Mouse (Mus musculus) C2C12 (cell line): ENCODE results near the gene Osbpl8. TPM values are rescaled to one million over a fixed set of nuclear protein-coding genes. Genes with fewer than 3 reads are reported as not detected.

Experiments used
- H3K27me3 ChIP-seq: one replicate; pipeline ENCODE4 v1.6.1; 2011; ENCODE audit not compliant: control insufficient read depth, insufficient read depth, insufficient read length
- H3K36me3 ChIP-seq: one replicate; pipeline ENCODE4 v1.6.1; 2011; ENCODE audit not compliant: control insufficient read depth, insufficient read depth
- H3K4me3 ChIP-seq: one replicate; pipeline ENCODE4 v1.5.1; 2011; ENCODE audit warnings: mild to moderate bottlenecking, control low read depth; ENCODE audit not compliant: poor library complexity, insufficient read depth, severe bottlenecking
- H3K79me2 ChIP-seq: one replicate; pipeline ENCODE4 v1.6.1; 2011; ENCODE audit not compliant: control insufficient read depth, insufficient read depth
- H3K79me3 ChIP-seq: one replicate; pipeline ENCODE4 v1.6.1; 2011; ENCODE audit warnings: low read depth, control low read depth
- H3ac ChIP-seq: one replicate; pipeline ENCODE3; 2011; ENCODE audit warnings: low read depth; ENCODE audit not compliant: control insufficient read depth, insufficient read length
- CEBPB ChIP-seq: IDR thresholded peaks from one replicate; pipeline ENCODE4 v1.6.1; 2011; ENCODE audit warnings: low read depth, mild to moderate bottlenecking, control low read depth, moderate library complexity
- CTCF ChIP-seq: IDR thresholded peaks from one replicate; pipeline ENCODE4 v1.5.1; 2011; ENCODE audit not compliant: control insufficient read depth, insufficient read depth, insufficient read length
- FOSL1 ChIP-seq: IDR thresholded peaks from one replicate; pipeline ENCODE4 v1.8.0; 2011; ENCODE audit warnings: mild to moderate bottlenecking, low read length; ENCODE audit not compliant: poor library complexity, insufficient read depth, severe bottlenecking
- MAX ChIP-seq: IDR thresholded peaks from one replicate; pipeline ENCODE4 v1.6.1; 2011; ENCODE audit warnings: mild to moderate bottlenecking, control low read depth
- MYOD1 ChIP-seq: IDR thresholded peaks from one replicate; pipeline ENCODE4 v1.6.1; 2011; ENCODE audit warnings: low read depth; ENCODE audit not compliant: control insufficient read depth, insufficient read length
- MYOG ChIP-seq: IDR thresholded peaks from one replicate; pipeline ENCODE4 v1.6.1; 2011; ENCODE audit not compliant: control insufficient read depth, insufficient read length; ENCODE audit errors: extremely low read depth
- USF1 ChIP-seq: IDR thresholded peaks from one replicate; pipeline ENCODE4 v1.6.1; 2011; ENCODE audit warnings: low read depth, mild to moderate bottlenecking, control low read depth, moderate library complexity
- polyA plus RNA-seq: library from polyadenylated mRNA; unstranded; fragments of >200 nt; fragmentation: generic; extraction: Trizol; gene quantifications from one replicate; pipeline ENCODE4 v1.2.1, GENCODE M21; 2012; ENCODE audit warnings: missing spikeins

Osbpl8 gene
- polyA plus RNA-seq, 1 experiment: 2.8 TPM

DNA sequence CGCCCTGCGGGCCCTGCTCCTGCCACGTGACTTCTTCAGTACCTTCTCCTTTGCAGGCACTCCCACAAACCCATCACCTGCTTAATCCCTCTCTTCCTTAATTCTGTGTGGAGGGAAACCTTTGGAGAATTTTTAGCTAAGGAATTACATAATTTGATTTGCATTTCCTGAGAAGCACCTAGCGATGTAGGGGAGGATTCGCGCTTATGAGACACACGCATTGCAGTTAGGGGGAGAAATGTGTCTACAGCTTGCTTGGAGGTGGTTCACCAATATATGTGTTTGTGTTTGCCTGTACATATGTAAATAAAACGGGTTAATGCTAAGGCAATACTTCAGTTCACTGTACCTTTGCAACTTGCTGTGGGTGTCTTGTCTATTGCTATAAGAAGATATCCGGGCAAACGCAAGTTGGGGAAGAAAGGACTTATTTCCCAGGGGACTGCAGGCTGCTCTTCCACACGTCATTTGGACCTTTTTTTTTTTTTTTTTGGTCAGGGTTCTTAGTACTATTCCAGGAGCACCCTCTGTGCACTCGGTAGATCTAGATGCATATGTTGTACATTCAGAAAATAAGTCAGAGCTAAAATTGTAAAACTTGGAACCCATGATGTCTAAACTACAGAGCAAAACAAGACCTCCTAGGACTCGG is 144.4 kb downstream of the Osbpl8 start:
- no peaks in the 10 kb centered on the region for H3K27me3 ChIP-seq
- no peak overlapping the region for H3ac ChIP-seq
- no peak overlapping the region for H3K4me3 ChIP-seq
- H3K79me3 ChIP-seq: no peaks in the 10 kb centered on the region
- H3K36me3 ChIP-seq: no peaks in the 10 kb centered on the region
- TF ChIP-seq CEBPB: no peak
- TF ChIP-seq USF1: no peak
- TF ChIP-seq MAX: no peak
- TF ChIP-seq MYOG: no peak
- H3K79me2 ChIP-seq: no peaks in the 10 kb centered on the region

DNA sequence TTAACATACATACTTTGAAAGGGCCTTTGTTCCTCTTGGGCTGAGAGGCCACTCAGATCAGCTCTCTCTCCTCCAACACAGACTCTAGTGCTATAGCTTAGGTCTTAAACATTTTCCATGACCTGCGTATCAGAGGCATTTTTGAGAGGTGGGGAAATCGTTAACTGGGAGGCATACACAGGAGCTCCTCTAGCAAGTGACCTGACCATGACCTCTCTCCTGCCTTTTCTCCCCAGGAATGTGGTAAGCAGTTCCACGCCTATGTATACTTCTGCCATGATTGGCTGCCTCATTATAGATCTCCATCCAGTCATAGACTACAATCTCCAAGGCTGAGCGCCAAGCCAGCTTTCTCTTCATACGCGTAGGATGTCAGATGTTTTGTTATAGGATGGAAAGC is 148.7 kb downstream of the Osbpl8 start:
- Histone ChIP-seq H3K79me3 (no peaks in the 10 kb centered on the region), H3K79me2 (no peaks in the 10 kb centered on the region), H3K36me3 (no peaks in the 10 kb centered on the region), H3ac (no peak overlapping the region), H3K27me3 (no peaks in the 10 kb centered on the region), H3K4me3 (no peak overlapping the region)
- TF ChIP-seq MYOD1: no peak
- TF ChIP-seq MAX: no peak
- TF ChIP-seq CEBPB: no peak
- TF ChIP-seq FOSL1: no peak
- TF ChIP-seq CTCF: no peak
- no peak for TF ChIP-seq USF1
- no peak for TF ChIP-seq MYOG

DNA sequence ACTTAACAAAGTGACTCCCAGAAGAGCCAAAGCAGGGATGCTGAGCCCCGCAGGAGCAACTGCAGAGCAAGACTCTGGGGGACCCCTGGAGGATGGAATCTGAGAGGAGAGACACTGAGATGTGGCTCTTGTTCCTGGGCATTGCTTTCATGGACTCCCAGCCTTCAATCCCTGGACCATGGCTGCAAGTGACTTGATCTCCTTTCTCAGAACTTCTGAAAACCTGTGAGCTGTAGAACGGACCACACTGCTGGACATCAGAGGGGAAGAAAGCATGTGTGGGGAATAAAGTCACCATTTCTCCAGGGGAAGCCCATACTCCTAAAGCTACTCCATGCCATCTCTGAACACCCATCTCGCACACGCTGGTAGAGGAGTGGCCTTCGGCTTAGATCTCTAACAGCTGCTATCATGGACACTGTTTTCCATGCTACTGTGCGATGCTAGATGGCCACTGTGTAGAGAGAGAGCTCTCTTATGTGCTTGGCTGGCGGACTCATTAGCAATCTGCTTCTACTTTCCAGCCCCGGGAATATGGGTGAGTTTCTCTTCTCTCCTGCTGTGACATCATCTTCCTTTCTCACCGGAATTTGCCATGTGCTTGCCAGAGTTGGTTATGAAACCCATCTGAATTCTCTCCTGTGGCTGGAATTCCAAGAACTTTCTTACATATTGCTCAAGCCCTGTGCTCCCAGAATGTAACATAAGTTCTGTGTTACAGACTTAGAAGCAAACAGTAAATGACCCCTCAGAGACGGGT is 150.3 kb downstream of the Osbpl8 start:
- Histone ChIP-seq H3ac (no peak overlapping the region), H3K4me3 (no peak overlapping the region), H3K79me2 (no peaks in the 10 kb centered on the region), H3K36me3 (no peaks in the 10 kb centered on the region), H3K79me3 (no peaks in the 10 kb centered on the region), H3K27me3 (no peaks in the 10 kb centered on the region)
- no peak for TF ChIP-seq CEBPB
- TF ChIP-seq CTCF: no peak
- no peak for TF ChIP-seq FOSL1
- no peak for TF ChIP-seq MYOD1
- TF ChIP-seq MAX: no peak
- no peak for TF ChIP-seq MYOG
- TF ChIP-seq USF1: no peak

DNA sequence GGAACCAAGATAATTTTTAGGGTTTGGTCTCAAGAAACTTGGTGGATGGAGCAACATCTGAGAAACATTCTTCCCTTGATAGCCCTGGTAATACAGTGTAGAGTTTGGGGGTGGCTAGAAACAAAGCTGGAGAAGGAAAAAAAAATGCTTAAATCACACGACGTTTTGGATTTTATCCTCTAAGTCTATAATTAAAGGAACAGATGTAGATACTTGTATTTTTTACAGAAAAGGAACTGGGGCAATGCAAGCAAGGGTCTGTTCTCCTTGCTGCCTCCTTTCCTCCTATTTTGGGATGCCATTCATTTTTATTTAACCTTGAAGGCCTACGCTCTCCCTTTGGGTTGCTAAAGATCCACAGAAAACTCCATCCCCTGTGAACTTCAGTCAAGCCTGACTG is 151.4 kb downstream of the Osbpl8 start:
- Histone ChIP-seq H3ac (no peak overlapping the region), H3K27me3 (no peaks in the 10 kb centered on the region), H3K79me3 (no peaks in the 10 kb centered on the region), H3K36me3 (no peaks in the 10 kb centered on the region), H3K4me3 (no peak overlapping the region), H3K79me2 (no peaks in the 10 kb centered on the region)
- TF ChIP-seq USF1: no peak
- TF ChIP-seq MYOG: no peak
- no peak for TF ChIP-seq FOSL1

DNA sequence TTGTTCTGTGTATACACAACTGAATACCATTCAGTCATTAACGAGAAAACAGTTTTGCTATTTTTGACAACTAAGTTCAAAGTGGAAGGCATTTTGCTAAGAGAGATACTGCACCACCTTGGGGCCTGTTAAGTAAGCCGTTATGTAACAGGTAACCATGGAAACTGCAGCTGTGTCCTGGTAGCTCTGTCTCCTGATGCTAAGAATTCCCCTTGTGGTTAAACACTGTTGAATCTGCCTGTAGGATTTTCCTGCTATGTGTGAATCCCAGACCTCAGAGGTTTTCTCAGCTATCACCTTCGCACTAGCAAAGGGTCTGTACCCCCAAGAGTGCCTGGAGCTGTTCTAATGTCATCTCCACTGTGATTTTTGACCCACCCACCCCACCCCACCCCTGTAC is 153.5 kb downstream of the Osbpl8 start:
- no peak overlapping the region for H3K4me3 ChIP-seq
- H3K79me3 ChIP-seq: no peaks in the 10 kb centered on the region
- no peaks in the 10 kb centered on the region for H3K79me2 ChIP-seq
- H3ac ChIP-seq: no peak overlapping the region
- no peaks in the 10 kb centered on the region for H3K36me3 ChIP-seq
- no peaks in the 10 kb centered on the region for H3K27me3 ChIP-seq
- TF ChIP-seq MAX: no peak
- TF ChIP-seq USF1: no peak
- TF ChIP-seq CTCF: no peak
- TF ChIP-seq FOSL1: no peak
- no peak for TF ChIP-seq MYOG
- no peak for TF ChIP-seq CEBPB
- TF ChIP-seq MYOD1: no peak
